12 mouse cellular contexts compared by ENCODE assay signal in genomic region chr12:40888829-40889228, GRCm38 (mm10).
DNase-seq lines count a peak whose midpoint lies in the region; ATAC-seq and TF ChIP-seq lines count a peak whose summit lies in the region.
"Had no signal": no experiment of that assay in that cellular context is flagged by ENCODE, and none has a peak within 500 bp of the region (broad histone marks: within the 10 kb centered on the region; RNA-seq: fewer than 3 reads in every experiment).

No protein-coding gene starts in this region.

- TF ChIP-seq EP300 in stomach, postnatal 0 days (optimal IDR thresholded peaks at IDR 0.05): no peak

- 73% methylated on average over 1 of the region's 1 CpGs for WGBS in forebrain, embryonic 10.5 days
- 58% methylated on average over 1 of the region's 1 CpGs for WGBS in forebrain, embryonic 11.5 days
- WGBS in lung, embryonic 16.5 days: 19% methylated on average over 1 of the region's 1 CpGs
- WGBS in stomach, postnatal 0 days: 31% methylated on average over 1 of the region's 1 CpGs
- WGBS in thymus, adult 2 months: 80% methylated on average over 1 of the region's 1 CpGs

- peaks cover 2% of the 10 kb centered on the region; the same call in 1 of the 2 replicates for H3K4me1 ChIP-seq in forebrain, embryonic 10.5 days
- H3K4me1 ChIP-seq in forebrain, embryonic 11.5 days (replicated peaks; ENCODE audit: control insufficient read depth, insufficient read depth, low read length): no peaks in the 10 kb centered on the region
- H3K4me1 ChIP-seq in lung, embryonic 16.5 days (replicated peaks; ENCODE audit: control insufficient read depth, insufficient read depth, low read length): peaks cover 5% of the 10 kb centered on the region; the same call in 1 of the 2 replicates
- H3K4me1 ChIP-seq in stomach, postnatal 0 days (replicated peaks; ENCODE audit: control insufficient read depth, insufficient read depth): no peaks in the 10 kb centered on the region
- H3K4me1 ChIP-seq in thymus, adult 2 months (replicated peaks; ENCODE audit: control insufficient read depth, insufficient read depth, low read length): no peaks in the 10 kb centered on the region

- H3K4me3 ChIP-seq in forebrain, embryonic 10.5 days: no peak overlapping the region
- H3K4me3 ChIP-seq in forebrain, embryonic 11.5 days (ENCODE audit: low read depth, low read length): no peak overlapping the region
- no peak overlapping the region for H3K4me3 ChIP-seq in lung, embryonic 16.5 days (ENCODE audit: low read length)
- no peak overlapping the region for H3K4me3 ChIP-seq in stomach, postnatal 0 days (ENCODE audit: low read depth, low read length)
- H3K4me3 ChIP-seq in thymus, adult 2 months (ENCODE audit: control insufficient read depth, insufficient read depth, low read length): no peak overlapping the region

- no peak for DNase-seq in forebrain, embryonic 10.5 days (ENCODE audit: extremely low spot score, low spot score)
- DNase-seq in forebrain, embryonic 11.5 days (ENCODE audit: low spot score): no peak
- no peak for DNase-seq in lung, postnatal 25 days (ENCODE audit: low spot score)
- DNase-seq in kidney, postnatal 14 days: peak; percentile 36
- no peak for DNase-seq in stomach, postnatal 0 days (ENCODE audit: low spot score)
- no peak for DNase-seq in thymus, adult 2 months
- DNase-seq in cerebellum, adult 9-10 months: no peak
- DNase-seq: cerebellum, adult 8-10 months; spleen, adult 18-20 months; thymus, adult 18-20 months had no signal

- H3K36me3 ChIP-seq in forebrain, embryonic 10.5 days (replicated peaks): no peaks in the 10 kb centered on the region
- no peaks in the 10 kb centered on the region for H3K36me3 ChIP-seq in forebrain, embryonic 11.5 days (ENCODE audit: control insufficient read depth, insufficient read depth, low read length)
- no peaks in the 10 kb centered on the region for H3K36me3 ChIP-seq in lung, embryonic 16.5 days (ENCODE audit: control insufficient read depth, insufficient read depth, low read length)
- no peaks in the 10 kb centered on the region for H3K36me3 ChIP-seq in stomach, postnatal 0 days (ENCODE audit: control insufficient read depth, insufficient read depth, low read length)
- no peaks in the 10 kb centered on the region for H3K36me3 ChIP-seq in thymus, adult 2 months (ENCODE audit: control insufficient read depth, insufficient read depth, low read length)

- no peaks in the 10 kb centered on the region for H3K27me3 ChIP-seq in forebrain, embryonic 10.5 days (ENCODE audit: poor library complexity, severe bottlenecking)
- no peaks in the 10 kb centered on the region for H3K27me3 ChIP-seq in forebrain, embryonic 11.5 days (ENCODE audit: control insufficient read depth, insufficient read depth, low read length)
- no peaks in the 10 kb centered on the region for H3K27me3 ChIP-seq in lung, embryonic 16.5 days (ENCODE audit: control insufficient read depth, insufficient read depth, low read depth, low read length)
- H3K27me3 ChIP-seq in stomach, postnatal 0 days (ENCODE audit: control insufficient read depth, insufficient read depth, low read length): no peaks in the 10 kb centered on the region
- no peaks in the 10 kb centered on the region for H3K27me3 ChIP-seq in thymus, adult 2 months (ENCODE audit: control insufficient read depth, insufficient read depth, low read length)

- ATAC-seq in forebrain, embryonic 11.5 days (replicated peaks; ENCODE audit: low FRiP score): no peak
- ATAC-seq in lung, embryonic 16.5 days (ENCODE audit: low read depth): peak; percentile 45
- ATAC-seq in stomach, postnatal 0 days (ENCODE audit: low FRiP score, low TSS enrichment): peak; percentile 3; the same call in 1 of the 2 replicates

- H3K9me3 ChIP-seq in forebrain, embryonic 10.5 days: no peaks in the 10 kb centered on the region
- H3K9me3 ChIP-seq in forebrain, embryonic 11.5 days (ENCODE audit: control insufficient read depth, low read length): no peaks in the 10 kb centered on the region
- H3K9me3 ChIP-seq in lung, embryonic 16.5 days (ENCODE audit: control insufficient read depth, low read length): no peaks in the 10 kb centered on the region
- no peaks in the 10 kb centered on the region for H3K9me3 ChIP-seq in stomach, postnatal 0 days (ENCODE audit: control insufficient read depth, low read length)

- no peak overlapping the region for H3K4me2 ChIP-seq in forebrain, embryonic 11.5 days (ENCODE audit: low read depth, low read length, severe bottlenecking)
- H3K4me2 ChIP-seq in lung, embryonic 16.5 days (ENCODE audit: low read depth, low read length): no peak overlapping the region
- H3K4me2 ChIP-seq in stomach, postnatal 0 days (replicated peaks; ENCODE audit: low read depth): no peak overlapping the region
- H3K4me2 ChIP-seq: hindbrain, embryonic 14.5 days had no signal

- no peak for TF ChIP-seq POLR2A in thymus, adult 2 months (IDR thresholded peaks at IDR 0.05; ENCODE audit: control insufficient read depth, extremely low read depth, insufficient read depth, low read length, poor library complexity)

- no peak overlapping the region for H3K9ac ChIP-seq in forebrain, embryonic 11.5 days (ENCODE audit: low read length)
- no peak overlapping the region for H3K9ac ChIP-seq in lung, embryonic 16.5 days (ENCODE audit: low read length)
- H3K9ac ChIP-seq in stomach, postnatal 0 days (ENCODE audit: low read length): no peak overlapping the region
- H3K9ac ChIP-seq: hindbrain, embryonic 14.5 days had no signal

- peak overlapping the region; percentile 56 for H3K27ac ChIP-seq in forebrain, embryonic 10.5 days
- H3K27ac ChIP-seq in forebrain, embryonic 11.5 days (ENCODE audit: low read depth, low read length): no peak overlapping the region
- H3K27ac ChIP-seq in lung, embryonic 16.5 days (ENCODE audit: low read length): peak overlapping the region; percentile 60; the same call in 1 of the 2 replicates
- H3K27ac ChIP-seq in stomach, postnatal 0 days (replicated peaks): no peak overlapping the region
- H3K27ac ChIP-seq in thymus, adult 2 months (ENCODE audit: control insufficient read depth, insufficient read depth, low read length): no peak overlapping the region
- H3K27ac ChIP-seq: hindbrain, embryonic 14.5 days had no signal

- no peak for TF ChIP-seq CTCF in stomach, postnatal 0 days (IDR thresholded peaks at IDR 0.05; ENCODE audit: low read depth)
- TF ChIP-seq CTCF in thymus, adult 2 months (IDR thresholded peaks at IDR 0.05; ENCODE audit: borderline replicate concordance, control insufficient read depth, extremely low read depth, insufficient read depth, low read length, poor library complexity): no peak

Comparison
In these comparisons a context has a peak if more than half of its experiments do, and no peak if none do; other contexts are left out.
1. H3K27ac ChIP-seq: peak in forebrain, embryonic 10.5 days (single experiment) and lung, embryonic 16.5 days (single experiment); none in forebrain, embryonic 11.5 days (single experiment), stomach, postnatal 0 days (single experiment) and thymus, adult 2 months (single experiment).